Mouse (Mus musculus): Measurements from ENCODE around the gene Ptprm. TPM values are rescaled to one million over a fixed set of nuclear protein-coding genes. Genes with fewer than 3 reads are reported as not detected.
A peak's percentile ranks its signal among the peaks of the same experiment; 100 is the strongest.

Ptprm gene
- polyA plus RNA-seq, 1 experiment from 2014 or later, result 19.9 TPM

DNA sequence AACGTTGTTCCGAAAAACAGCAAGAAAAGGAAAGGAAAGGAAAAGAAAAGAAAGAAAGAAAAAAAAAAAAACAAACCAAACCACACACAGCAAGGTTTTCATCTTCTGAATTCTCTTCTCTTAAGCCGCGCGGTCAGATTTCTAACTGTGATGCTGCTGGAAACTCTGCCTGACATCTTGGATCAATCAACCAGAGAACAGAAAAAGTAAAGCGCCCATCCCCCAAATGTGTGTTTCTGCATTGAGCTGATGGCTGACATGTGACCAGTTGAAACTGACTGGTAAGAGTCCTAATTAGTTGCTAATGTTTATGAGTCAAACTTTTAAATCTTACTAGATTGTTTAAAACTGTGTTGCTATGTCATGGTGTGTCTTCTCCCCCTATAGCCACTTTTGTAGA is 441.7 kb downstream of the Ptprm start:
- no peak overlapping the region for H3K4me2 ChIP-seq (ENCODE audit: low read length)
- no peak overlapping the region for H3K27ac ChIP-seq (ENCODE audit: low read depth, low read length)
- ATAC-seq, result no peak
- 89% methylated on average over 6 of the region's 6 CpGs for WGBS
- H3K27me3 ChIP-seq (replicated peaks; ENCODE audit: control insufficient read depth, insufficient read depth, low read length), result no peaks in the 10 kb centered on the region
- no peak overlapping the region for H3K9ac ChIP-seq (ENCODE audit: low read depth, low read length)
- H3K9me3 ChIP-seq (ENCODE audit: control insufficient read depth, low read length), result no peaks in the 10 kb centered on the region
- H3K4me3 ChIP-seq (ENCODE audit: low read length), result no peak overlapping the region
- no peaks in the 10 kb centered on the region for H3K4me1 ChIP-seq (ENCODE audit: control insufficient read depth, insufficient read depth, low read depth, low read length)
- H3K36me3 ChIP-seq (ENCODE audit: control insufficient read depth, insufficient read depth, low read length), result no peaks in the 10 kb centered on the region

DNA sequence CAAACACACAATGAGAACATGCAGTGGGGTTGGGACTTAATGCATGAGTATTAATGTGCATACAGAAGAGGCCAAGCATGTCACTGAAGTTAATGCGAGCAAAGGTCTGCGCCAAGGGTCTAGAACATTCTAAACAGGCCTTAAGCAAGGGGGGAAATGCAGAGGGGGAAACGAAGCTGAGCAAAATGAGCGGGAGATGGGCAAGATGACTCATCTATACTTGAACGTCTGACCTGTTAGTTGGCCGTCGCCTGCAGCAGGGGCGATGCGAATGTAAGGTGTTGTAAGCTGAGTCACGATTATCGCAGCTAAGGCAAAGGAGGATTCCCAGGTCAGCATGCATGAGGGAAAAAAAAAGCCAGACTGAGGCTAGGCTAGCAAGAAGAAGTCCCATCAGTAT is 442.1 kb downstream of the Ptprm start:
- Histone ChIP-seq H3K4me3 (ENCODE audit: low read length) (no peak overlapping the region), H3K4me1 (ENCODE audit: control insufficient read depth, insufficient read depth, low read depth, low read length) (no peaks in the 10 kb centered on the region), H3K27ac (ENCODE audit: low read depth, low read length) (no peak overlapping the region), H3K9ac (ENCODE audit: low read depth, low read length) (no peak overlapping the region), H3K9me3 (ENCODE audit: control insufficient read depth, low read length) (no peaks in the 10 kb centered on the region), H3K4me2 (ENCODE audit: low read length) (no peak overlapping the region), H3K27me3 (replicated peaks; ENCODE audit: control insufficient read depth, insufficient read depth, low read length) (no peaks in the 10 kb centered on the region), H3K36me3 (ENCODE audit: control insufficient read depth, insufficient read depth, low read length) (no peaks in the 10 kb centered on the region)
- 95% methylated on average over 11 of the region's 11 CpGs for WGBS
- no peak for ATAC-seq

DNA sequence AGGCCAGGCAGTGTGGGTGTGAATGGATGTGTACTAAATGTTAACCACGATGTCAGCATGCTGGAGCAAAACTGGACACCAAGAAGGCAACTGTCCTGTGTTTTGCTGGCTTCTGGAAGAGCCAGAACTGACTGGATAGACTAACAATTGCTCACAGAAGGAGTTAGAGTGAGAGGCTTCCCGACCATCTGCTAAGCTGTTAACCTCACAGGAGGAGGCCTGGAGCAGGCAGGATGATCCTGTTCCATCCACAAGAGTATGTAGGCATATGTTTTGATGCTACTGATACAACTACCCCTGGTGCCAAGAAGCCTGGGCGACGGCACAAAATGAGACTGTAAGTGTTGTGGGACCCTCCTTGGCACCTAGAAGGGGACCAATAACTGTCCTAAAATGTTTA is 444.4 kb downstream of the Ptprm start:
- H3K4me3 ChIP-seq (ENCODE audit: low read length), result no peak overlapping the region
- H3K9ac ChIP-seq (ENCODE audit: low read depth, low read length), result no peak overlapping the region
- no peaks in the 10 kb centered on the region for H3K9me3 ChIP-seq (ENCODE audit: control insufficient read depth, low read length)
- no peaks in the 10 kb centered on the region for H3K36me3 ChIP-seq (ENCODE audit: control insufficient read depth, insufficient read depth, low read length)
- ATAC-seq, result peak; percentile 30; the same call in 1 of the 2 replicates
- 69% methylated on average over 4 of the region's 4 CpGs for WGBS
- no peaks in the 10 kb centered on the region for H3K4me1 ChIP-seq (ENCODE audit: control insufficient read depth, insufficient read depth, low read depth, low read length)
- H3K27me3 ChIP-seq (replicated peaks; ENCODE audit: control insufficient read depth, insufficient read depth, low read length), result no peaks in the 10 kb centered on the region
- no peak overlapping the region for H3K27ac ChIP-seq (ENCODE audit: low read depth, low read length)
- H3K4me2 ChIP-seq (ENCODE audit: low read length), result no peak overlapping the region

DNA sequence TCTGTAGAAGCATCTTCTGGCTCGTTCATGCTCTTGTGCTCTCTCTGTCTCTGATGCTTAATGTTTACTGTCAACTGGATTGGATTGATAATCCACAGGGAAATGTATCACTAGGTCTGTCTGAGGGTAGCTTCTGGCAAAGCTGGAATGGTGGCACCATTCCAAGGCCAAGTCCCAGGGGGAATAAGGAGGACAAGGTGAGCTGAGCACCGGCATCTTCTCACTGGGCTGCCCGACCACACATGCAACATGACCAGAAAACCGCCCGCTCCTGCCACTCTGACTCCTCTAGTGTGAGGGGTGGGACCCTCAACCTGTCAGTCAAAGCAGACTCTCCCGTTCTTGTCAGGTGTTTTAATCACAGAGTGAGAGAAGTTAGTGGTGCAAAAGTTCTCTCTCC is 445.3 kb downstream of the Ptprm start:
- Histone ChIP-seq H3K9ac (ENCODE audit: low read depth, low read length) (no peak overlapping the region), H3K27ac (ENCODE audit: low read depth, low read length) (no peak overlapping the region), H3K36me3 (ENCODE audit: control insufficient read depth, insufficient read depth, low read length) (no peaks in the 10 kb centered on the region), H3K4me1 (ENCODE audit: control insufficient read depth, insufficient read depth, low read depth, low read length) (no peaks in the 10 kb centered on the region), H3K27me3 (replicated peaks; ENCODE audit: control insufficient read depth, insufficient read depth, low read length) (no peaks in the 10 kb centered on the region), H3K4me2 (ENCODE audit: low read length) (no peak overlapping the region), H3K9me3 (ENCODE audit: control insufficient read depth, low read length) (no peaks in the 10 kb centered on the region), H3K4me3 (ENCODE audit: low read length) (no peak overlapping the region)
- ATAC-seq, result no peak
- 81% methylated on average over 6 of the region's 6 CpGs for WGBS

DNA sequence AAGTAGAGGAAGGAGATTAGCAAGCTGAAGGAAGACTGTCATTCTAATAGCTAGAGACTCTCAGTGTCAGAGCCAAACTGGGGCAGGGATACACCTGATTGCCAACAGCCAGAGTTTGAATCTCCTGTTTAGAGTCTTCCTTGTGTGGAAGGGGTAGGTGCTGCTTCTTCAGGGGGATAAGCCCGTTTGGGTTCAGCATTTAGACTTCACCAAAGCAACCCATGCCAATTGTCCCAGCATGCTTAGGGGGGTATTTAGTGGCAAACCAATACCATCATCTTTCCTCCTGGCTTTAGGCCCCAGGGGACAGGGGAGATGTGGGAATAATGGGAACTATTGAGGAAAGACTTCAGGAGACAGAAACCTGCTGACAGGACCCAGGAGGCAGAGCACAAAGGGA is 460.1 kb downstream of the Ptprm start:
- 80% methylated on average over 1 of the region's 1 CpGs for WGBS
- no peak overlapping the region for H3K9ac ChIP-seq (ENCODE audit: low read depth, low read length)
- H3K27me3 ChIP-seq (replicated peaks; ENCODE audit: control insufficient read depth, insufficient read depth, low read length), result no peaks in the 10 kb centered on the region
- no peak overlapping the region for H3K4me3 ChIP-seq (ENCODE audit: low read length)
- H3K36me3 ChIP-seq (ENCODE audit: control insufficient read depth, insufficient read depth, low read length), result no peaks in the 10 kb centered on the region
- H3K4me1 ChIP-seq (ENCODE audit: control insufficient read depth, insufficient read depth, low read depth, low read length), result no peaks in the 10 kb centered on the region
- H3K4me2 ChIP-seq (ENCODE audit: low read length), result no peak overlapping the region
- no peaks in the 10 kb centered on the region for H3K9me3 ChIP-seq (ENCODE audit: control insufficient read depth, low read length)
- no peak overlapping the region for H3K27ac ChIP-seq (ENCODE audit: low read depth, low read length)
- ATAC-seq, result no peak

DNA sequence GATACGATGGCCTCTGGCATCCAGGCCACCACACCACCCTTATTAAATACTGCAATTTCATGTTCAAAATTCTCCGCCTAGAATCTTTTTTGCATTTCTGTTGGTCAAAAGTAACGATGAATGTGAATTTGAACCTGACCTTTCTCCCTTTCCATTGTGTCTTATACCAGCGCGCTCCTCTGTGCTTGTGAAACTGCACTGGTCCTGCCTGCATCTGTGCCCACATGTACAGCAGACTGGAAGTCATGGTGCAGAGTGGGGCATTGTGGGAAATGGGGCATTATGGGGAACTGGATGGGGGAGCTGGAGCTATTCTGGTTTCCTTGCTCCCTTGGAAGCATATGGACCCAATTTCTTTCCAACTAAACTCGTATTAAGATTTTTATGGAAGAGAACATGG is 462.3 kb downstream of the Ptprm start:
- no peak overlapping the region for H3K4me3 ChIP-seq (ENCODE audit: low read length)
- H3K36me3 ChIP-seq (ENCODE audit: control insufficient read depth, insufficient read depth, low read length), result no peaks in the 10 kb centered on the region
- H3K9ac ChIP-seq (ENCODE audit: low read depth, low read length), result no peak overlapping the region
- ATAC-seq, result no peak
- 88% methylated on average over 6 of the region's 6 CpGs for WGBS
- H3K27ac ChIP-seq (ENCODE audit: low read depth, low read length), result no peak overlapping the region
- no peaks in the 10 kb centered on the region for H3K27me3 ChIP-seq (replicated peaks; ENCODE audit: control insufficient read depth, insufficient read depth, low read length)
- H3K9me3 ChIP-seq (ENCODE audit: control insufficient read depth, low read length), result no peaks in the 10 kb centered on the region
- H3K4me2 ChIP-seq (ENCODE audit: low read length), result no peak overlapping the region
- no peaks in the 10 kb centered on the region for H3K4me1 ChIP-seq (ENCODE audit: control insufficient read depth, insufficient read depth, low read depth, low read length)

DNA sequence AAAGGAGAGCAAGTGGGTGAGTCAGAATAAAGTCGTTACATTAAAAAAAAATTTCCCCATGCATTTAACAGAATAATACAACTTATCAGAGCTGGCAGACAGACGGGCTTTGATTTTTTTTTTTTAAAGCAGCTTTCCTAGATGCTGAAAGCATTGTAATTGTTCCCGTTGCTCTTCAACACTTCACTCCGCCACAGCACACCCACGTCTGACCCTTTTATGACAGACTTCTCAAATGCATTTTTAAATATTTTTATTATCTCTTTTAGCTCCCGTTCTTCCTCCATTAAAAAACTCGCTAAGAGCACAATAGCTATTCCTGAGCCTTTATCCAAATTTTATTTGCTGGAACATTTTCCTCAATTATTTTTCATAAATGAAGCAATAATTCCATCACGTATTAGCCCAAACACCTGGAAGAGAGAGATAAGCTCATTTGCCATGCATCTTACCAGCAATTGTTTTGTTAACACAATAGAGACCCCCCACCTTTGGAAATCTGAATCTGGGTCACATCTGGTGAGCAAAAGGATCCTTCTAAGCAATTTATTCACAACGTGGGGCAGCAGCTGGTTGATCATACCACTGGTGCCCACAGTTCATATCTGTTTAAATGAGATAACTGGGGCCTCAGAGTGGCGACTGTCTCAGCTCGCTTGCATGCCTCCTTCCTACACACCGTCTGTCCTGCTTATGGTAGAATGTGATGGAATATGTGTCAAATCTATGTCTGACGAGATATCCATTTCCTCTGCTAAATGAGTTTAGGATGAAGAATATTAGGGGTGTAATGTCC is 463.0 kb downstream of the Ptprm start:
- H3K9ac ChIP-seq (ENCODE audit: low read depth, low read length), result no peak overlapping the region
- no peak overlapping the region for H3K4me3 ChIP-seq (ENCODE audit: low read length)
- ATAC-seq, result no peak
- H3K27me3 ChIP-seq (replicated peaks; ENCODE audit: control insufficient read depth, insufficient read depth, low read length), result no peaks in the 10 kb centered on the region
- no peaks in the 10 kb centered on the region for H3K9me3 ChIP-seq (ENCODE audit: control insufficient read depth, low read length)
- H3K4me1 ChIP-seq (ENCODE audit: control insufficient read depth, insufficient read depth, low read depth, low read length), result no peaks in the 10 kb centered on the region
- H3K36me3 ChIP-seq (ENCODE audit: control insufficient read depth, insufficient read depth, low read length), result no peaks in the 10 kb centered on the region
- H3K4me2 ChIP-seq (ENCODE audit: low read length), result no peak overlapping the region
- WGBS, result 49% methylated on average over 13 of the region's 13 CpGs
- H3K27ac ChIP-seq (ENCODE audit: low read depth, low read length), result no peak overlapping the region

DNA sequence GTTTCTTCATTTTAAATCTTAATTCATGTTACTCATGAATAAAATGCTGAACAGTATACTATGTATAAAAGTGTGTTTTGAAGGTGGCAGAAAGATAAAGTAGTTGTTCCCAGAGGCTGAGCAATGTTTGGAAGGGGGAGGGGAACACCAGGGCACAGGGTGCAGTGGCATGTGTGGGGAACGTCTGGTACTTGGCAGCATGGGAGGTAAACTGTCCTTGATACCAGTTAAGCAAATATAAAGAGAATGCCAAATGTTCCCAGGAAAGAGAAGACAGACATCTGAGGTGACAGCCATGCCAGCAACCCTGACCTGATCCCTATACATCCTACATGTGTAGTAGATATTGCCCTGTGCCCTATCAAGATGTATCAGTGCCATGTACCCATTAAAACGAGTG is 472.0 kb downstream of the Ptprm start:
- 70% methylated on average over 2 of the region's 2 CpGs for WGBS
- no peaks in the 10 kb centered on the region for H3K4me1 ChIP-seq (ENCODE audit: control insufficient read depth, insufficient read depth, low read depth, low read length)
- no peak for ATAC-seq

DNA sequence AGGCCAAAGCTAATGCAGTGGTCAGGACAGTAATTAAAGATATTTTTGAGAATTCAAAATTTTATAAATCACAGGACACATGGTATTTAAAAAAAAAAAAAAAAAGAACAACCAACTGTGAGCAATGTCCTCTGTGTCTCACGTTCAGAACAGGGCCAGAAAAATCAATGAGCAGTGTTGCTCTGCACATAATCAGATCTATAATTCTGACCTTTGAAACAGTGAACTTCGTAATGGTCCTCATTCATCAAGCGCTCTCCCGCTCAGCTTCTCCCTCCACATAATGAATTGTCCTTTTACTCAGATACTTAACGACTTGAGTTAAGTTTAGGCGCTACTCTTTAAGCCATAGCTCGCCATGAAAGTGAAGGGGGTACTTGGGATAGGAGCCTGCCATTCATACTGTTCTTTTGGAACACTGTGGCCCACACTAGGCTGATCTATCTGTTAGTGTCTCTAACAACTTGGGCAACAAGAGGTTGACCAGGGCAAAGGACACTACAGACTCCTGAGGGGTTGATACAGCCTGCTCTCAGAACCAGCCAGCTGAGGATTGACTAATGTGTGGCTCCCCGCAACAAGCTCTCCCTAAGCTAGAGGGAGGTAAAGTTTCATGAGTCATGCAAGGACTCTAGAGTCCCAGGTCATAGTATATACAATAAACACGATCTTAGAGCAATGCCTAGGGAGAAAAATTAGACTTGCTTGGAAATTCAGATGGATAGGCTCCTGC is 473.1 kb downstream of the Ptprm start:
- WGBS, result 82% methylated on average over 9 of the region's 9 CpGs
- no peaks in the 10 kb centered on the region for H3K36me3 ChIP-seq (ENCODE audit: control insufficient read depth, insufficient read depth, low read length)
- ATAC-seq, result no peak
- H3K4me3 ChIP-seq (ENCODE audit: low read length), result no peak overlapping the region
- H3K27ac ChIP-seq (ENCODE audit: low read depth, low read length), result no peak overlapping the region
- no peak overlapping the region for H3K9ac ChIP-seq (ENCODE audit: low read depth, low read length)
- no peaks in the 10 kb centered on the region for H3K9me3 ChIP-seq (ENCODE audit: control insufficient read depth, low read length)
- no peak overlapping the region for H3K4me2 ChIP-seq (ENCODE audit: low read length)
- H3K27me3 ChIP-seq (replicated peaks; ENCODE audit: control insufficient read depth, insufficient read depth, low read length), result no peaks in the 10 kb centered on the region
- H3K4me1 ChIP-seq (ENCODE audit: control insufficient read depth, insufficient read depth, low read depth, low read length), result no peaks in the 10 kb centered on the region

More for the DNA sequence above, 472.0 kb downstream of the Ptprm start:
- H3K27ac ChIP-seq (ENCODE audit: low read depth, low read length), result no peak overlapping the region
- no peaks in the 10 kb centered on the region for H3K36me3 ChIP-seq (ENCODE audit: control insufficient read depth, insufficient read depth, low read length)
- H3K4me3 ChIP-seq (ENCODE audit: low read length), result no peak overlapping the region
- no peak overlapping the region for H3K4me2 ChIP-seq (ENCODE audit: low read length)
- no peaks in the 10 kb centered on the region for H3K9me3 ChIP-seq (ENCODE audit: control insufficient read depth, low read length)
- no peak overlapping the region for H3K9ac ChIP-seq (ENCODE audit: low read depth, low read length)
- H3K27me3 ChIP-seq (replicated peaks; ENCODE audit: control insufficient read depth, insufficient read depth, low read length), result no peaks in the 10 kb centered on the region

Data from hindbrain, embryonic 16.5 days (tissue).